Mouse (Mus musculus) megakaryocyte, embryonic 14.5 days (primary cell): ENCODE measurements around the gene Dnah6.

Experiments used
- FLI1 ChIP-seq: IDR thresholded peaks from 2 replicates; pipeline ENCODE4 v1.6.1; 2012; ENCODE audit warnings: low read length, inconsistent platforms, mixed read lengths
- GATA1 ChIP-seq: IDR thresholded peaks from 3 replicates; pipeline ENCODE4 v1.6.1; 2012; ENCODE audit warnings: mixed read lengths, low read length, inconsistent platforms, borderline replicate concordance

GRCm38 (mm10) chr6:73143403-73143802 lies 78.0 kb downstream of the Dnah6 start:
- TF ChIP-seq GATA1, result no peak
- TF ChIP-seq FLI1, result no peak
